Mouse (Mus musculus): ENCODE data around the gene Nanos3. TPM values are rescaled to one million over a fixed set of nuclear protein-coding genes. Genes with fewer than 3 reads are reported as not detected.

Nanos3 gene
- polyA plus RNA-seq, 1 experiment from 2014 or later = 1.8 TPM

GRCm38 (mm10) chr8:84157620-84158019 lies 27.4 kb downstream of the Nanos3 start:
- no peak for DNase-seq (ENCODE audit: low spot score)

DNA sequence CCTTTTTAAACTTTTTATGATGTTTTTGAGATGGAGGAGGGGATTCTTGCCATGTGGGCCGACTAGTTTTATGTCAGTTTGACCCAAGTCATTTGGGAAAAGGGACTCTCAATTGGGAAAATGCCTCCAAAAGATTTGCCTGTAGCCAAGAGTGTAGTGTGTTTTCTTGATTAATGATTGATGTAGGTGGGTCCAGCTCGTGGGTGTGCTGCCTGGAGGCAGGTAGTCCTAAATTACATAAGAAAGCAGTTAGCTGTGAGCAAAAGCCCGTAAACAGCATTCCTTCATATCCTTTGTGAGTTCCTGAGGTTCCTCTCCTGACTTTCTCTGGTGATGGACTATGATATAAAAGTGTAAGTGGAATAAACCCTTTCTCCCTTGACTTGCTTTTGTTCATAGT lies 35.8 kb downstream of the Nanos3 start:
- 73% methylated on average over 3 of the region's 3 CpGs for WGBS
- Histone ChIP-seq H3K9ac (ENCODE audit: low read depth, low read length) (no peak overlapping the region), H3K9me3 (ENCODE audit: control insufficient read depth, low read length) (no peaks in the 10 kb centered on the region), H3K4me2 (no peak overlapping the region), H3K27me3 (replicated peaks; ENCODE audit: control insufficient read depth, insufficient read depth, low read length) (no peaks in the 10 kb centered on the region), H3K36me3 (ENCODE audit: control insufficient read depth, insufficient read depth, low read length) (no peaks in the 10 kb centered on the region), H3K27ac (ENCODE audit: low read depth, low read length) (no peak overlapping the region), H3K4me1 (replicated peaks; ENCODE audit: control insufficient read depth, insufficient read depth, low read length) (peaks cover 8% of the 10 kb centered on the region), H3K4me3 (ENCODE audit: low read depth, low read length) (no peak overlapping the region)
- no peak for DNase-seq (ENCODE audit: low spot score)
- ATAC-seq (replicated peaks; ENCODE audit: low FRiP score) = no peak

More at GRCm38 (mm10) chr8:84157620-84158019, 27.4 kb downstream of the Nanos3 start:
- Histone ChIP-seq H3K9me3 (ENCODE audit: control insufficient read depth, low read length) (no peaks in the 10 kb centered on the region), H3K4me3 (ENCODE audit: low read depth, low read length) (no peak overlapping the region), H3K4me2 (no peak overlapping the region), H3K4me1 (replicated peaks; ENCODE audit: control insufficient read depth, insufficient read depth, low read length) (no peaks in the 10 kb centered on the region), H3K27me3 (replicated peaks; ENCODE audit: control insufficient read depth, insufficient read depth, low read length) (no peaks in the 10 kb centered on the region; the same call in 1 of the 2 replicates), H3K27ac (ENCODE audit: low read depth, low read length) (no peak overlapping the region), H3K36me3 (ENCODE audit: control insufficient read depth, insufficient read depth, low read length) (no peaks in the 10 kb centered on the region), H3K9ac (ENCODE audit: low read depth, low read length) (no peak overlapping the region)
- ATAC-seq (replicated peaks; ENCODE audit: low FRiP score) = no peak
- 85% methylated on average over 4 of the region's 4 CpGs for WGBS

- WGBS = 91% methylated on average over 5 of the region's 5 CpGs
- Histone ChIP-seq H3K27ac (ENCODE audit: low read depth, low read length) (no peak overlapping the region), H3K4me1 (replicated peaks; ENCODE audit: control insufficient read depth, insufficient read depth, low read length) (peaks cover 8% of the 10 kb centered on the region), H3K36me3 (ENCODE audit: control insufficient read depth, insufficient read depth, low read length) (peaks cover under 1% of the 10 kb centered on the region; the same call in 1 of the 2 replicates), H3K9ac (ENCODE audit: low read depth, low read length) (no peak overlapping the region; the same call in 1 of the 2 replicates), H3K9me3 (ENCODE audit: control insufficient read depth, low read length) (no peaks in the 10 kb centered on the region), H3K4me3 (ENCODE audit: low read depth, low read length) (no peak overlapping the region; the same call in 1 of the 2 replicates), H3K27me3 (replicated peaks; ENCODE audit: control insufficient read depth, insufficient read depth, low read length) (no peaks in the 10 kb centered on the region), H3K4me2 (peak overlapping the region; percentile 93)
- DNase-seq (ENCODE audit: low spot score) (no peak), ATAC-seq (replicated peaks; ENCODE audit: low FRiP score) (0 out of 2 replicates have a peak, but pooled peaks have one; percentile 3)
Measured at GRCm38 (mm10) chr8:84148531-84148850, 36.5 kb downstream of the Nanos3 start.

DNA sequence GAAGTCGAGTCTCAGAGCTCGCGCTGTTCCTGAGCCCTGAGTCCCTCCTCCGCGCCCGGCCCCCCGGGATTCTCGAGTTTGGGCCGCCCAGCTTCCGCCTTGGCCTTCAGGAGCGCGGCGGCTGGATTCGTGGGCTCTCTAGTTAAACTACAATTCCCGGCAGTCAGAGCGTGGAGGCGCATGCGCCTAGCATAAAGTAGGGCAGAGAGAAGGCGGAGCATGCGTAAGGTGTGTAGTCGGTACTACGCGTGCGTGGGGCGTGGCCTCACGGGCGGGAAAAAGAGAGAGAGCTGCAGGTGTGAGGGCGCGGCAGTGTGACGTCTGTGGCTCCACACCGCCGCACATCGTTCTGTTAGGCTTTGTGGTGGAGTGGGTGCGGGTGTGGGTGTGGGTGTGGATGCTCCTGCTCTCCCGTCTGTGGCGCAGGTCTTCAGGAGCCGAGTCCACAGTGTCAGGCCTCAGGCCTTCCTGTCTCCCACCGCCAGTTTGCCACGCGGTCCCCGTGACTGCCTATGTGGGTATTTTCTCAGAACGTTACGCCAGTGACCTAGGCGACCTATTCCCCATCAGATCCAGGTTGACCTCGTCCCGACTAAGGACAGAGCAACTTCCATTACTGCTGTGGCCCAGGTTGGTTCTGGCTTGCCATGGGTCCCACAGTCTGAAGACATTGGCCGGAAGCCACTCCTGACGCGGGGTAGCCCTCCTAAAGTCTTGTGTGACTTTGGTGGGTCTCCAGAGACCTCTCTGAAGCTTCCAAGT lies 37.1 kb downstream of the Nanos3 start, which contains the start of the genes Cc2d1a and 4930432K21Rik:
Cc2d1a (minus strand) TSS at position 168 of the 762 bp plus-strand sequence.
4930432K21Rik (plus strand) TSS at position 257 of the 762 bp plus-strand sequence.
- peak; percentile 93 for ATAC-seq (replicated peaks; ENCODE audit: low FRiP score)
- Histone ChIP-seq H3K27me3 (replicated peaks; ENCODE audit: control insufficient read depth, insufficient read depth, low read length) (no peaks in the 10 kb centered on the region), H3K4me1 (replicated peaks; ENCODE audit: control insufficient read depth, insufficient read depth, low read length) (peaks cover 8% of the 10 kb centered on the region), H3K4me2 (peak within 1 kb of the TSS; percentile 93), H3K4me3 (ENCODE audit: low read depth, low read length) (peak within 1 kb of the TSS; percentile 77), H3K9ac (ENCODE audit: low read depth, low read length) (peak within 1 kb of the TSS; percentile 85), H3K36me3 (ENCODE audit: control insufficient read depth, insufficient read depth, low read length) (peaks cover 5% of the 10 kb centered on the region; the same call in 1 of the 2 replicates), H3K9me3 (ENCODE audit: control insufficient read depth, low read length) (no peaks in the 10 kb centered on the region), H3K27ac (ENCODE audit: low read depth, low read length) (no peak within 1 kb of the TSS)
- 15% methylated on average over 49 of the region's 49 CpGs for WGBS
- DNase-seq (ENCODE audit: low spot score) = peak; percentile 88

DNA sequence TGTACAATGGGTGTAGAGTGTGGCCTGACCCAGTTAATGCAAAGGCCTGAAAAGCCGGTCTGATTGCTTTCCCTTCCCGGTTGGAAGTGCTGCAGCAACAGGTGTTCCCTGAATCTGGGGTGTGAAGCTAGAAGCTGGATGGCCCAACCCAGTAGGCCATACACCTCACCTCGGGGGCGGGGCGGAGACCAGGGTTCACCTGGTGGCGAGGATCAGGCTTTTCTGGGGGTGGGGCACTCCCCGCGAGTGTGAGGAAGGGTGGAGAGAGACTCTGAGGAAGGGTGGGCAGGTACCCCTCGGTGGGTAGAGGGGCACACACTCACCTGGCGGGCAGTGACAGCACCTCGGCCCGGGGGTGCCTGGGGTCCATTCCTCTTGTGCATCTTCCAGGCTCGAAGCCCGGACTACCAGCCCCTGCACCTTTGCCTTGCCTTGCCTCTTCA lies 37.7 kb downstream of the Nanos3 start:
- H3K36me3 ChIP-seq (ENCODE audit: control insufficient read depth, insufficient read depth, low read length) = peaks cover 6% of the 10 kb centered on the region; the same call in 1 of the 2 replicates
- H3K9ac ChIP-seq (ENCODE audit: low read depth, low read length) = peak overlapping the region; percentile 85
- no peaks in the 10 kb centered on the region for H3K27me3 ChIP-seq (replicated peaks; ENCODE audit: control insufficient read depth, insufficient read depth, low read length)
- peaks cover 8% of the 10 kb centered on the region for H3K4me1 ChIP-seq (replicated peaks; ENCODE audit: control insufficient read depth, insufficient read depth, low read length)
- peak overlapping the region; percentile 93 for H3K4me2 ChIP-seq
- H3K9me3 ChIP-seq (ENCODE audit: control insufficient read depth, low read length) = no peaks in the 10 kb centered on the region
- H3K27ac ChIP-seq (ENCODE audit: low read depth, low read length) = no peak overlapping the region
- DNase-seq (ENCODE audit: low spot score) (no peak), ATAC-seq (replicated peaks; ENCODE audit: low FRiP score) (peak; percentile 54)
- peak overlapping the region; percentile 77 for H3K4me3 ChIP-seq (ENCODE audit: low read depth, low read length)
- 5% methylated on average over 14 of the region's 14 CpGs for WGBS

DNA sequence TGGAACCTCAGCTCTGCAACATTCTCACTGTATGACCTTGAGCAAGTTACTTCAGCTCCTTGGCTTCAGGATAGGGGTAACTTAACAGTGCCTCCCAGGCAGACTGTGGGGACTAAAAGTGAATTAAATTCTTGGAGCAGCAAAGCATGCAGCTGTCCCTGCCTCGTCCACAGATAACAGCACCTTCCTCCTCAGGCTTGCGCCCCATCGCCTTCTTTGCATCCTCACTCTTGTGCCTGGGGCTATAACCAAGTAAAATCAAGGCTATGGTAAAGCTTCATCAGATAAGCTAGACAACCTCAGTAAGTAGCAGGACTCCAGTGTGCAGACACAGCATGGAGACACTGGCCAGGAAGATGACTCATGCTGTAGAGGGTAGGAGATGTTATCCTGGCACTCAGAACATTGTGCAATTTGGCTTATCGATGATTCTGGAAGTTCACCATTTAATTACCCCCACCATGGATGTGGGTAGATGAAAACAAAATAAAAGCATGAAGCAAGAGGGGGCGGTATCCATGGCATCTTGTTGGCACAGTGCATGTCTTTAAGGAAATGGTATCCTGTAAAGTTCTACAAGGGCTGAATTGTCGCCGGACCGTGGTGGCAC lies 40.3 kb downstream of the Nanos3 start:
- 84% methylated on average over 8 of the region's 8 CpGs for WGBS
- Histone ChIP-seq H3K4me1 (replicated peaks; ENCODE audit: control insufficient read depth, insufficient read depth, low read length) (peaks cover 8% of the 10 kb centered on the region), H3K9me3 (ENCODE audit: control insufficient read depth, low read length) (no peaks in the 10 kb centered on the region), H3K27me3 (replicated peaks; ENCODE audit: control insufficient read depth, insufficient read depth, low read length) (no peaks in the 10 kb centered on the region), H3K4me3 (ENCODE audit: low read depth, low read length) (no peak overlapping the region), H3K36me3 (ENCODE audit: control insufficient read depth, insufficient read depth, low read length) (peaks cover 24% of the 10 kb centered on the region; the same call in 1 of the 2 replicates), H3K9ac (ENCODE audit: low read depth, low read length) (no peak overlapping the region), H3K27ac (ENCODE audit: low read depth, low read length) (no peak overlapping the region), H3K4me2 (no peak overlapping the region)
- ATAC-seq (replicated peaks; ENCODE audit: low FRiP score) (no peak), DNase-seq (ENCODE audit: low spot score) (no peak)

GRCm38 (mm10) chr8:84140838-84141237 lies 44.2 kb downstream of the Nanos3 start:
- ATAC-seq (replicated peaks; ENCODE audit: low FRiP score) (no peak), DNase-seq (ENCODE audit: low spot score) (no peak)
- Histone ChIP-seq H3K9ac (ENCODE audit: low read depth, low read length) (no peak overlapping the region), H3K27ac (ENCODE audit: low read depth, low read length) (no peak overlapping the region), H3K9me3 (ENCODE audit: control insufficient read depth, low read length) (no peaks in the 10 kb centered on the region), H3K27me3 (replicated peaks; ENCODE audit: control insufficient read depth, insufficient read depth, low read length) (no peaks in the 10 kb centered on the region), H3K36me3 (ENCODE audit: control insufficient read depth, insufficient read depth, low read length) (peaks cover 35% of the 10 kb centered on the region), H3K4me1 (replicated peaks; ENCODE audit: control insufficient read depth, insufficient read depth, low read length) (no peaks in the 10 kb centered on the region), H3K4me3 (ENCODE audit: low read depth, low read length) (no peak overlapping the region), H3K4me2 (no peak overlapping the region)
- WGBS = 84% methylated on average over 4 of the region's 4 CpGs

DNA sequence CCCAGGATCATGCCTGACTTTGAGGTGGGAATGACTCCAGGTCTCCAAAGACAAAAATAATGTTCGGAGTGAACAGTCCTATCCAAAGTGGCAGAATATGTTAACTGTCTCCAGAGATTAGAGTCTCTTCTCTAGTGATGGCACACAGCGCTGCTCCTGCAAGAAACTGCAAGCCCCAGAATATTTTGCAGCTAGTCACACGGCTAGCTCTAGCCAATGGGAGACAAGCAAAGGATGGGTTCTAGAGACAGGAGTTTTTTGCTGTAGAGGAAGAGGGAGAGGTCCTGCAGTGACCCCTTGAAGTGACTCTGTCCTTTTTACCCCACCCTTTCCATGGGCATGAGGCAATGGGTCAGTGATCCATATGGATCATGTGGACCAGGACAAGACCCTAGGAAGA lies 47.2 kb downstream of the Nanos3 start:
- no peak for DNase-seq (ENCODE audit: low spot score)
- Histone ChIP-seq H3K9me3 (ENCODE audit: control insufficient read depth, low read length) (no peaks in the 10 kb centered on the region), H3K27me3 (replicated peaks; ENCODE audit: control insufficient read depth, insufficient read depth, low read length) (no peaks in the 10 kb centered on the region), H3K27ac (ENCODE audit: low read depth, low read length) (no peak overlapping the region), H3K36me3 (ENCODE audit: control insufficient read depth, insufficient read depth, low read length) (peaks cover 50% of the 10 kb centered on the region), H3K4me2 (no peak overlapping the region), H3K4me3 (ENCODE audit: low read depth, low read length) (no peak overlapping the region), H3K4me1 (replicated peaks; ENCODE audit: control insufficient read depth, insufficient read depth, low read length) (no peaks in the 10 kb centered on the region), H3K9ac (ENCODE audit: low read depth, low read length) (no peak overlapping the region)
- no peak for ATAC-seq (replicated peaks; ENCODE audit: low FRiP score)
- 85% methylated on average over 3 of the region's 3 CpGs for WGBS

Data from liver, embryonic 11.5 days (tissue).